Mouse (Mus musculus): Measurements from ENCODE around the gene Olfr1251. TPM values are rescaled to one million over a fixed set of nuclear protein-coding genes. Genes with fewer than 3 reads are reported as not detected.
"Not testable (repeated sequence)": the region's sequence is repeated elsewhere in the genome, so short reads cannot be mapped to it uniquely, and the experiment has no call there.

The Olfr1251 gene
- polyA plus RNA-seq (2014; fragmentation: Nextera tagmentation; extraction: Ambion mirVana): not detected in 2 replicates

DNA sequence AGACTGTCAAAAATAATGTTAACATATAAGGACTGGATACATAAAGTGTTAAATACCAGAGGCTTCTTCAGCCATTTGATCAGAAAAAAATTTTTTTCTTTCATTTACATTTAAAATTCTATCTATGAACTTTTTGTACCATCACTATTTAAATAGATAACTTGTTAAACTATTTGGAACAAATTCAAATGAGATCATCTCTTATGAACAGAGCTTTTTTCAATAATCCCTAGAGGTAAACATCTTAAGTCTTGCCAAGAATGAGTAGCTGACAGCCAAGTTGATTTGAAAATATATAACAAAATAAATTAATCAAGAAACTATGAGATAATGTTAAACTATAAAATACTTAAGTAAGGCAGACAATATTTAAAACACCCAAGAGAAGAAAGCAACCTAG lies at the start of gene Olfr1251:
TSS of gene Olfr1251 (minus strand) at position 101 of the 400 bp plus-strand sequence.
- no peak within 1 kb of the TSS for H3K4me3 ChIP-seq (ENCODE audit: low read depth, low read length)
- H3K4me1 ChIP-seq (ENCODE audit: control insufficient read depth, insufficient read depth, low read length): no peaks in the 10 kb centered on the region
- no peaks in the 10 kb centered on the region for H3K27me3 ChIP-seq (ENCODE audit: control insufficient read depth, insufficient read depth, low read length)
- H3K27ac ChIP-seq (ENCODE audit: low read depth, low read length): no peak within 1 kb of the TSS
- H3K36me3 ChIP-seq (ENCODE audit: control insufficient read depth, insufficient read depth, low read length): no peaks in the 10 kb centered on the region
- no peak within 1 kb of the TSS for H3K9ac ChIP-seq (replicated peaks; ENCODE audit: low read depth, low read length)
- no peaks in the 10 kb centered on the region for H3K9me3 ChIP-seq (ENCODE audit: control insufficient read depth, low read length)
- H3K4me2 ChIP-seq (ENCODE audit: low read depth, low read length): no peak within 1 kb of the TSS
- ATAC-seq (ENCODE audit: low read depth): no peak

DNA sequence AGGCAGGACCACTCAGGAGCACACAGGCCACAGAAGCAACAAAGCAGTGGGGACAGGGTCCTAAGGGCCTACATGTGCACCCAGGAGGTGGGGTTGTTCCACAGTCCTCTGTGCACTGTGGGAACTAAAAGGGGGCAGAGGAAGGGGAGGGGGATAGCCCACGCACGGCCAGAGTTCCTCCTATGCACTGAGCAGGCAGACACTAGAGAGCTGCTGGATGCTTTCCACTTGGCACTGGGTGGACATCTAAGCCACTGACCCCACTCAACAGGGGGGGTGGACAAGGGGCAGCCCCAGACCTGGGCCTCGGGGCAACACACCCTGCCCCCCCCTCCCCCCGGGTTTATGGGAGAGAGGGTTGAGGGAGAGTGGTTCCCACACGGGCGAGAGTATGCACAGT lies 20.2 kb upstream of the Olfr1251 start:
- H3K4me2 ChIP-seq (ENCODE audit: low read depth, low read length): no peak overlapping the region
- no peak for ATAC-seq (ENCODE audit: low read depth)
- no peaks in the 10 kb centered on the region for H3K9me3 ChIP-seq (ENCODE audit: control insufficient read depth, low read length)
- 91% methylated on average over 6 of the region's 6 CpGs for WGBS
- no peak overlapping the region for H3K9ac ChIP-seq (replicated peaks; ENCODE audit: low read depth, low read length)
- no peak overlapping the region for H3K27ac ChIP-seq (ENCODE audit: low read depth, low read length)
- no peaks in the 10 kb centered on the region for H3K27me3 ChIP-seq (ENCODE audit: control insufficient read depth, insufficient read depth, low read length)
- H3K4me3 ChIP-seq (ENCODE audit: low read depth, low read length): no peak overlapping the region
- H3K36me3 ChIP-seq (ENCODE audit: control insufficient read depth, insufficient read depth, low read length): no peaks in the 10 kb centered on the region
- H3K4me1 ChIP-seq (ENCODE audit: control insufficient read depth, insufficient read depth, low read length): no peaks in the 10 kb centered on the region

DNA sequence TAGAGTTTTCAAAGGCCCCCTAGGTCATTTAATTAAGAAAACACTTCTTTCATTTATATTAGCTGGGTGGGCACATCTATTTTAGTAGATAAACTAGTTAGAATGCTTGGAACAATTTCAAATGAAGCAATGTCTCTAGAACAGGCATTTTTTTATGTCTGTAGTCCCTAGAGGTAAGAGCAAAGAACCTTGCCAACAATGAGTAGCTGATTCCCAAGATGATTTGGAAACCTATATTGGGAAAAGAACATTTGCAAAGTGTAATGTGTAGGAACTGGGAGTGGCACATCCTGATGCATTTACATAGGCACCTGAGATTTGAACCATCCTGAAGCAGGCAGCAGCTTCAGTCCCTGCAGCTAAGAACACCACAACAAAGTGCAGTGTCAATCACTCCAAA lies 10.4 kb downstream of the Olfr1251 start, which contains the start of gene Olfr1250:
TSS of gene Olfr1250 (minus strand) at position 101 of the 400 bp plus-strand sequence.
- Histone ChIP-seq H3K9me3 (ENCODE audit: control insufficient read depth, low read length) (no peaks in the 10 kb centered on the region), H3K4me1 (ENCODE audit: control insufficient read depth, insufficient read depth, low read length) (no peaks in the 10 kb centered on the region), H3K9ac (replicated peaks; ENCODE audit: low read depth, low read length) (no peak within 1 kb of the TSS), H3K36me3 (ENCODE audit: control insufficient read depth, insufficient read depth, low read length) (no peaks in the 10 kb centered on the region), H3K4me3 (ENCODE audit: low read depth, low read length) (no peak within 1 kb of the TSS), H3K27me3 (ENCODE audit: control insufficient read depth, insufficient read depth, low read length) (no peaks in the 10 kb centered on the region), H3K27ac (ENCODE audit: low read depth, low read length) (no peak within 1 kb of the TSS), H3K4me2 (ENCODE audit: low read depth, low read length) (no peak within 1 kb of the TSS)
- ATAC-seq (ENCODE audit: low read depth): no peak

DNA sequence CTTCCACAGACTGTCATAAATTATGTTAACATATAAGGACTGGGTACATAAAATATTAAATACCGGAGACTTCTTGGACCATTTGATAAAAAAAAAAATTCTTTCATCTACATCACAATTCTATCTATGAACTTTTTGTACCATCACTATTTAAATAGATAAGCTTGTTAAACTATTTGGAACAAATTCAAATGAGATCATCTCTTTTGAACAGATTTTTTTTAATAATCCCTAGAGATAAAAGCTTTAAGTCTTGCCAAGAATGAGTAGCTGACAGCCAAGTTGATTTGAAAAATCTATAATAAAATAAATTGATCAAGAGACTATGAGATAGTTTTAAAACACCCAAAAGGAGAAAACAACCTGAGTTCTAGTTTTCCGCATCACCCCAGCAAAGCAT lies 36.9 kb downstream of the Olfr1251 start, which contains the start of gene Olfr1249:
TSS of gene Olfr1249 (minus strand) at position 101 of the 400 bp plus-strand sequence.
- Histone ChIP-seq H3K9me3 (ENCODE audit: control insufficient read depth, low read length) (no peaks in the 10 kb centered on the region), H3K27ac (ENCODE audit: low read depth, low read length) (no peak within 1 kb of the TSS), H3K36me3 (ENCODE audit: control insufficient read depth, insufficient read depth, low read length) (no peaks in the 10 kb centered on the region), H3K9ac (replicated peaks; ENCODE audit: low read depth, low read length) (no peak within 1 kb of the TSS), H3K4me1 (ENCODE audit: control insufficient read depth, insufficient read depth, low read length) (no peaks in the 10 kb centered on the region), H3K4me2 (ENCODE audit: low read depth, low read length) (no peak within 1 kb of the TSS), H3K4me3 (ENCODE audit: low read depth, low read length) (no peak within 1 kb of the TSS), H3K27me3 (ENCODE audit: control insufficient read depth, insufficient read depth, low read length) (no peaks in the 10 kb centered on the region)
- ATAC-seq (ENCODE audit: low read depth): no peak
- 92% methylated on average over 2 of the region's 2 CpGs for WGBS

- 96% methylated on average over 1 of the region's 1 CpGs for WGBS
- H3K4me1 ChIP-seq (ENCODE audit: control insufficient read depth, insufficient read depth, low read length); ATAC-seq (ENCODE audit: low read depth); H3K27ac ChIP-seq (ENCODE audit: low read depth, low read length); H3K9me3 ChIP-seq (ENCODE audit: control insufficient read depth, low read length); H3K27me3 ChIP-seq (ENCODE audit: control insufficient read depth, insufficient read depth, low read length); H3K4me3 ChIP-seq (ENCODE audit: low read depth, low read length); H3K36me3 ChIP-seq (ENCODE audit: control insufficient read depth, insufficient read depth, low read length); H3K4me2 ChIP-seq (ENCODE audit: low read depth, low read length); H3K9ac ChIP-seq (replicated peaks; ENCODE audit: low read depth, low read length): not testable (repeated sequence)
These were observed 53.6 kb downstream of the Olfr1251 start, which contains the start of gene Olfr1248 for GRCm38 (mm10) chr2:89618145-89618544. Olfr1248 (minus strand) TSS chr2:89618245.

Other genes starting within 250 kb of the Olfr1251 start
- gene Olfr1240, start 228.9 kb downstream of the Olfr1251 start, polyA plus RNA-seq (2014; fragmentation: Nextera tagmentation; extraction: Ambion mirVana): not detected in 2 replicates
- not detected in 2 replicates for gene Olfr1241, start 184.8 kb downstream of the Olfr1251 start, polyA plus RNA-seq (2014; fragmentation: Nextera tagmentation; extraction: Ambion mirVana)
- gene Olfr1242, start 173.6 kb downstream of the Olfr1251 start, polyA plus RNA-seq (2014; fragmentation: Nextera tagmentation; extraction: Ambion mirVana): not detected in 2 replicates
- not detected in 2 replicates for gene Olfr1243, start 140.4 kb downstream of the Olfr1251 start, polyA plus RNA-seq (2014; fragmentation: Nextera tagmentation; extraction: Ambion mirVana)
- gene Olfr1245, start 93.5 kb downstream of the Olfr1251 start, polyA plus RNA-seq (2014; fragmentation: Nextera tagmentation; extraction: Ambion mirVana): not detected in 2 replicates
- gene Olfr1246, start 78.8 kb downstream of the Olfr1251 start, polyA plus RNA-seq (2014; fragmentation: Nextera tagmentation; extraction: Ambion mirVana): not detected in 2 replicates
- not detected in 2 replicates for gene Olfr1247, start 57.8 kb downstream of the Olfr1251 start, polyA plus RNA-seq (2014; fragmentation: Nextera tagmentation; extraction: Ambion mirVana)
- not detected in 2 replicates for gene Olfr1248, start 53.7 kb downstream of the Olfr1251 start, polyA plus RNA-seq (2014; fragmentation: Nextera tagmentation; extraction: Ambion mirVana)
- not detected in 2 replicates for gene Olfr1249, start 37.0 kb downstream of the Olfr1251 start, polyA plus RNA-seq (2014; fragmentation: Nextera tagmentation; extraction: Ambion mirVana)
- not detected in 2 replicates for gene Olfr1250, start 10.5 kb downstream of the Olfr1251 start, polyA plus RNA-seq (2014; fragmentation: Nextera tagmentation; extraction: Ambion mirVana)
- not detected in 2 replicates for gene Olfr1252, start 53.1 kb upstream of the Olfr1251 start, polyA plus RNA-seq (2014; fragmentation: Nextera tagmentation; extraction: Ambion mirVana)
- gene Olfr1253, start 85.2 kb upstream of the Olfr1251 start, polyA plus RNA-seq (2014; fragmentation: Nextera tagmentation; extraction: Ambion mirVana): not detected in 2 replicates
- not detected in 2 replicates for gene Olfr1254, start 121.7 kb upstream of the Olfr1251 start, polyA plus RNA-seq (2014; fragmentation: Nextera tagmentation; extraction: Ambion mirVana)
- not detected in 2 replicates for gene Olfr1255, start 140.1 kb upstream of the Olfr1251 start, polyA plus RNA-seq (2014; fragmentation: Nextera tagmentation; extraction: Ambion mirVana)
- gene Olfr1256, start 169.6 kb upstream of the Olfr1251 start, polyA plus RNA-seq (2014; fragmentation: Nextera tagmentation; extraction: Ambion mirVana): not detected in 2 replicates
- not detected in 2 replicates for gene Olfr48, start 176.3 kb upstream of the Olfr1251 start, polyA plus RNA-seq (2014; fragmentation: Nextera tagmentation; extraction: Ambion mirVana)
- not detected in 2 replicates for gene Olfr1257, start 206.5 kb upstream of the Olfr1251 start, polyA plus RNA-seq (2014; fragmentation: Nextera tagmentation; extraction: Ambion mirVana)

All from neural tube, embryonic 14.5 days (tissue).